Mouse (Mus musculus): ENCODE measurements around the gene Exoc2.

- TF ChIP-seq GATA1 (IDR thresholded peaks at IDR 0.05; ENCODE audit: low read depth, low read length) (no peak), TCF12 (IDR thresholded peaks at IDR 0.05; ENCODE audit: low read depth, low read length) (no peak)
Observed at GRCm38 (mm10) chr13:31004458-31004857, 30.6 kb upstream of the Exoc2 start.
